Comparison of ENCODE assay signal across 19 mouse cellular contexts in genomic region chr17:80493891-80494290, GRCm38 (mm10). TPM values are rescaled to one million over a fixed set of nuclear protein-coding genes. Genes with fewer than 3 reads are reported as not detected.
A peak's percentile ranks its signal among the peaks of the same experiment; 100 is the strongest.
DNase-seq lines count a peak whose midpoint lies in the region; TF ChIP-seq lines count a peak whose summit lies in the region.
"Had no signal": no experiment of that assay in that cellular context is flagged by ENCODE, and none has a peak within 500 bp of the region (broad histone marks: within the 10 kb centered on the region; RNA-seq: fewer than 3 reads in every experiment).

No protein-coding gene starts in this region.

- no peaks in the 10 kb centered on the region for H3K36me3 ChIP-seq in liver, adult 2 months (ENCODE audit: control insufficient read depth, insufficient read depth, low read length)
- H3K36me3 ChIP-seq: G1E had no signal

- H3K4me1 ChIP-seq in liver, adult 2 months (ENCODE audit: control insufficient read depth, insufficient read depth, low read length): peaks cover 7% of the 10 kb centered on the region; the same call in 1 of the 2 replicates

- no peak overlapping the region for H3K27ac ChIP-seq in liver, adult 2 months (replicated peaks; ENCODE audit: insufficient read depth, low read depth, low read length)

- WGBS in liver, adult 2 months: 31% methylated on average over 1 of the region's 1 CpGs

- no peak for TF ChIP-seq CTCF in liver, adult 2 months (IDR thresholded peaks at IDR 0.05; ENCODE audit: low read depth, low read length)

- peak; percentile 23 for DNase-seq in heart, adult 11 months
- DNase-seq in heart, adult 18-20 months: no peak
- peak; percentile 95 for DNase-seq in liver, adult 2 months (ENCODE audit: extremely low read depth, low read depth, low spot score)
- no peak for DNase-seq in liver
- peak; percentile 43 for DNase-seq in yolk sac, embryonic 10.5 days (ENCODE audit: low spot score)
- DNase-seq in gastrocnemius, postnatal 14 days: no peak
- DNase-seq: adrenal gland, adult 2 months; adrenal gland, adult 8-10 months; adrenal gland, postnatal 10 days; adrenal gland, postnatal 14 days; adrenal gland, postnatal 25 days; adrenal gland, postnatal 36 days; B cell, adult 2 months; cerebellum, adult 11 months; cerebellum, adult 11-12 months; cerebellum, adult 18-20 months had no signal

- intact Hi-C loops in gastrocnemius, postnatal 14 days (cut with DNase I; ENCODE audit: low total_unique reads): no loop called here

- peak overlapping the region; percentile 60; the same call in 1 of the 2 replicates for H3K4me3 ChIP-seq in liver, adult 2 months (ENCODE audit: insufficient read depth, low read depth, low read length)

- H3K9ac ChIP-seq in liver, adult 2 months (ENCODE audit: low read depth, low read length): no peak overlapping the region

- no peaks in the 10 kb centered on the region for H3K79me2 ChIP-seq in liver, adult 2 months (ENCODE audit: control insufficient read depth, insufficient read depth, low read length)

- H3K27me3 ChIP-seq in liver, adult 2 months (ENCODE audit: control insufficient read depth, insufficient read depth, low read length): no peaks in the 10 kb centered on the region
- H3K27me3 ChIP-seq: CH12.LX, Patski had no signal

- TF ChIP-seq POLR2A in liver, adult 2 months (IDR thresholded peaks at IDR 0.05; ENCODE audit: extremely low read depth, insufficient read depth, low read length): no peak

RNA-seq across cellular contexts. Expression of gene Sos1, which starts 13.6 kb away (rescaled TPM):
- total RNA-seq in heart, adult 18-20 months (2021): 10 to 100 TPM; 10.2 to 10.8 TPM
- 11.8 and 12.0 TPM in 2 replicates for total RNA-seq in liver, adult 2 months (2014; rRNA removed)
- 2.8 TPM in 2 replicates for polyA plus RNA-seq in liver, adult 2 months (2012; rRNA removed)
- total RNA-seq in gastrocnemius, postnatal 14 days (2021): 10 to 100 TPM; 11.7 to 13.5 TPM

Comparison
In these comparisons a context has a peak if more than half of its experiments do, and no peak if none do; other contexts are left out.
1. DNase-seq: peak in heart, adult 11 months (single experiment), liver, adult 2 months (single experiment) and yolk sac, embryonic 10.5 days (single experiment); none in heart, adult 18-20 months (0 of 2), liver (single experiment) and gastrocnemius, postnatal 14 days (single experiment).